Mouse (Mus musculus) liver, embryonic 12.5 days (tissue): ENCODE measurements around the gene Nxpe3. TPM values are rescaled to one million over a fixed set of nuclear protein-coding genes. Genes with fewer than 3 reads are reported as not detected.

Experiments
- ATAC-seq: fragments of 200-750 bp; cut with Nextera tagmentation; 2 replicates; pipeline ENCODE4 v1.8.0; 2017; ENCODE audit warnings: moderate number of reproducible peaks, mild to moderate bottlenecking, moderate library complexity
- H3K27ac ChIP-seq: fragments of 300-500 bp; sonication (generic); 2 replicates; pipeline ENCODE4 v1.5.1; 2016; ENCODE audit warnings: mild to moderate bottlenecking
- H3K27me3 ChIP-seq: fragments of 300-500 bp; sonication (generic); replicated peaks from 2 replicates; pipeline ENCODE4 v1.6.1; 2016; ENCODE audit warnings: mild to moderate bottlenecking, moderate library complexity
- H3K36me3 ChIP-seq: fragments of 300-500 bp; sonication (generic); 2 replicates; pipeline ENCODE4 v1.6.1; 2016; ENCODE audit warnings: mild to moderate bottlenecking, moderate library complexity
- H3K4me1 ChIP-seq: fragments of 300-500 bp; sonication (generic); 2 replicates; pipeline ENCODE4 v1.6.1; 2016
- H3K4me2 ChIP-seq: fragments of 300-500 bp; sonication (generic); 2 replicates; pipeline ENCODE4 v1.6.1; 2016; ENCODE audit warnings: mild to moderate bottlenecking, moderate library complexity
- H3K4me3 ChIP-seq: fragments of 300-500 bp; sonication (generic); 2 replicates; pipeline ENCODE4 v1.5.1; 2016; ENCODE audit warnings: mild to moderate bottlenecking, moderate library complexity
- H3K9ac ChIP-seq: fragments of 300-500 bp; sonication (generic); 2 replicates; pipeline ENCODE4 v1.6.1; 2016; ENCODE audit warnings: mild to moderate bottlenecking, moderate library complexity
- H3K9me3 ChIP-seq: fragments of 300-500 bp; sonication (generic); replicated peaks from 2 replicates; pipeline ENCODE4 v1.6.1; 2016; ENCODE audit warnings: mild to moderate bottlenecking, moderate library complexity
- WGBS: fragments of 180-500 bp; shearing (Covaris S2); methylation state at CpG from one replicate; pipeline ENCODE4 v1.1.7; 2016; ENCODE audit not compliant: insufficient replicate concordance; 5-methylcytosine and 5-hydroxymethylcytosine counted together
- polyA plus RNA-seq: library from polyadenylated mRNA; unstranded; fragments of >200 nt; fragmentation: Nextera tagmentation; extraction: Ambion mirVana; gene quantifications from 2 replicates; pipeline ENCODE4 v1.2.1, GENCODE M21; 2016

The Nxpe3 gene
- 0.57 and 0.71 TPM in 2 replicates for polyA plus RNA-seq

DNA sequence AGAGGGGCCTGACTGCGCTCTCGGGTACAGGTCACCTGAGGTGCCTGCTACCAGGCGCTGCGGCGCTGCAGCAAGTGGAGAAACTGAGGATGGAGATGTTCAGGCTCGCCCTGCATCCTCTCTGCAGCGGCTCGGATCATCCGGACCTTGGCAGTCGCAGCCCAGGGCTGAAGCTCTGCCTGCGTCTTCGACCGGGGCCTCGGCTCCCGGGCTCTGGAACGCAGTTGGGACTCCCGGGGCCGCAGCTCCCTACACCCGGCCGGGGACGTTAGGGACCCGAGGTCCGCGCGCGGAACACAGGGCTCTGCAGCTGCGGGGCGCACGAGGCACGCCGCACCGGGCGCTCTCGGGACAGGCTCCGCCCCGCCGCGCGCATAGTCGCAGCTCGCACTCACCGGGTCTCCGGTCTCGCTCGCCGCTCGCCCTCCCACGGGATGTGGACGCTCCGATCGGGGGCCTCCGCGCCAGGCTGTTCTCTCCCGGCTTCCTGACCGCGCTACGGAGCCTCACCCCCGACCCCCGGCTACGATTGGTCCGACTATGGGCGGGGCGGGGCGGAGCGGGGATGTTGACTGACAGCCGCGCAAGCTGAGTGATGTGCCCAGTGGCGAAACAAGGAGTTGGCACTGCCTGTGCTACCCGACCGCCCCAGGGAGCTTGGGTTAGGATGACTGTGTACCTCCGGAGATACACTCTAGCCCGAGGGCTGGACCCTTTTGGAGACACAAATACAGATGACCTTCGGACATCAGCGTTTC, at the start of gene Nxpe3:
Gene Nxpe3 (minus strand): TSS at position 393 of the 758 bp plus-strand sequence.
- Histone ChIP-seq H3K9me3 (no peaks in the 10 kb centered on the region), H3K27ac (peak within 1 kb of the TSS; percentile 86), H3K4me3 (peak within 1 kb of the TSS; percentile 83), H3K27me3 (no peaks in the 10 kb centered on the region), H3K36me3 (peaks cover 6% of the 10 kb centered on the region), H3K9ac (peak within 1 kb of the TSS; percentile 78), H3K4me1 (peaks cover 61% of the 10 kb centered on the region), H3K4me2 (peak within 1 kb of the TSS; percentile 97)
- WGBS, result under 1% methylated on average over 74 of the region's 74 CpGs
- peak; percentile 90 for ATAC-seq

DNA sequence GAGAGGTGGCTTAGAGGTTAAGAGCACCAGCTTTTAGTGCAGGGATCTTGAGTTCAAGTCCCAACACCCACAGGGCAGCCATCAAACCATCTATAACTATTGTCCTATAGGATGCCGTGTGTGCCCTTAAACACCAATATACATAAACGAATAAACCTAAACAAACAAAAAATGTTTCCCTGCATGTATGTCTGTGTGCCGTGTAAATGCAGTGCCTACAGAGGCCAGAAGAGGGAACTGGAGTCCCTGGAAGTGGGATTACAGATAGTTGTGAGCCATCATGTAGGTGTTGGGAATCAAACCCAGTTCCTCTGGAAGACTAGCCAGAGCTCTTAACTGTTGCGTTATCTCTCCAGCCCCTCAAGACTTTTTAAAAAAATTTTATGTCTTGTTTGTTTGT, 45.7 kb upstream of the Nxpe3 start:
- Histone ChIP-seq H3K36me3 (no peaks in the 10 kb centered on the region), H3K27ac (no peak overlapping the region), H3K9ac (no peak overlapping the region), H3K4me2 (no peak overlapping the region), H3K27me3 (no peaks in the 10 kb centered on the region), H3K9me3 (no peaks in the 10 kb centered on the region), H3K4me1 (no peaks in the 10 kb centered on the region), H3K4me3 (no peak overlapping the region)
- no peak for ATAC-seq
- 72% methylated on average over 4 of the region's 4 CpGs for WGBS

DNA sequence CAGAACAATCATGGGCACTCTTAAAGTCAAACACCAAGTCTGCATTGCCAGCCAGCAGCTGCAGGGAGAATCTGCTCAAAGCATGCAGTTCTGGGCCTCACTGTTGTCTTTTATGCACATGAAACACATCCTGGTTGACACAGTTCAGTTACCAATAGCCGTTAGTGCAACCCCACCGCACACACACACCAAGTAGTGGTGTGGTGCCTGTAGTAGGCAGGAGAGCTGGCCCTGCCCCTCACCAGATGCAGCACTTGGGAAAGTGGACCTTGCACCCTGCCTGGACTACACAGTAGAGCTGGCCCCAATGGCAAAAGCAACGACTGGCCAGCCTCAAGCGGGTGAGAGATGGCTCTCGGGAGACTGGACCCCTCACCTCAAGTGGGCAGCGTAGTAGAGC, 44.6 kb upstream of the Nxpe3 start:
- Histone ChIP-seq H3K4me3 (no peak overlapping the region), H3K4me2 (no peak overlapping the region), H3K9me3 (no peaks in the 10 kb centered on the region), H3K9ac (no peak overlapping the region), H3K36me3 (no peaks in the 10 kb centered on the region), H3K4me1 (no peaks in the 10 kb centered on the region), H3K27ac (no peak overlapping the region), H3K27me3 (no peaks in the 10 kb centered on the region)
- WGBS, result 76% methylated on average over 6 of the region's 6 CpGs
- ATAC-seq, result no peak

DNA sequence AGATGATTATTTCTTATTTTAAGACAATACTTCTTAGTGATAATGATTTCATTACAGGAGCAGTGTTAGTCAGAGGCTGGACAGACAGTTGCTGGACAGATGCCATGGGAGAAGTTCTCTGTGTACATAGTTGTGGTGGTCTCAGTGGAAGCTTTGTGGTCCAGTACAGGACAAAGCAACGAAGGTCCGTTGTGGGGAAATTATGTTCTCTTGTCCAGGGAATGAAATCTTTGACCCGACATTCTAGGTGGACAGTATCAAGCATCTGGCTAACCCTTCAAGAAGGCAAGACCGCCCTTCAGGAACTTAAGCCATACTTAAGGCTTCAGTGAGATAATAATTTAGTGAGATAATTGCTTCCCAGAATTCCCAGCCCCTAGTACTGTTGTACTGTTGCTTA, 43.7 kb upstream of the Nxpe3 start:
- Histone ChIP-seq H3K36me3 (no peaks in the 10 kb centered on the region), H3K9ac (no peak overlapping the region)

DNA sequence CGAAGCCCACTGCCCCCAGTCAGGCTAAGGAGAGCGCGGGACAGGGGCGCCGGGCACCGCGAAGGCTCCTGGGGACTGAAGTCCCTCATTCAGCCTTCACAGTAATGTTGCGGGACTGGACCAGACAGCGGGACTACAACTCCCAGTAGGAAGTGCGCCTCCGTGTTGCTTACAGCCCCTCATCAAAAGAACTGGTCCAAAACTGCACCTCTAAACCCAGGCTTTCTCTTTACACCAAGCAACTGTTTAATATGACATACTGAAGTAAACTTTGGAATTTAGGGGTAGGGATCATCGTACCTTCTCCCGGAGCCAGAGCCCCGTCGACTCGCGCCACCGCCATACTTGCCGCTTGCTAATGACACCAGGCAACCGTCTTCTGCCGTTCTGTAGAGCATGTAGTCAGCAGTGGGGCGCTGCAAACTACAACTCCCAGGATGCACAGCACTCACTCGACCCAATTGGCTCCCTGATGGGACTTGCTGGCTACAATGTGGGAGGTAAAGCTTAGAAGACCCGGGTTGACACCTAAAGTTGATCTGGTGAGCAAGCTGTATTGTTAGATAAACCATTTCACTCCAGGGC, 39.5 kb upstream of the Nxpe3 start, which contains the start of gene Cep97:
Gene Cep97 (minus strand): TSS at position 403 of the 585 bp plus-strand sequence.
- Histone ChIP-seq H3K9ac (peak within 1 kb of the TSS; percentile 80), H3K9me3 (no peaks in the 10 kb centered on the region), H3K4me2 (peak within 1 kb of the TSS; percentile 85), H3K27ac (peak within 1 kb of the TSS; percentile 80), H3K36me3 (0 out of 2 replicates have a peak, but pooled peaks cover 2% of the 10 kb centered on the region), H3K4me1 (peaks cover 16% of the 10 kb centered on the region), H3K4me3 (peak within 1 kb of the TSS; percentile 79), H3K27me3 (no peaks in the 10 kb centered on the region)
- peak; percentile 99 for ATAC-seq
- under 1% methylated on average over 24 of the region's 24 CpGs for WGBS

More for the DNA sequence above, 43.7 kb upstream of the Nxpe3 start:
- H3K9me3 ChIP-seq, result no peaks in the 10 kb centered on the region
- no peak overlapping the region for H3K27ac ChIP-seq
- WGBS, result 67% methylated on average over 4 of the region's 4 CpGs
- H3K4me2 ChIP-seq, result no peak overlapping the region
- H3K4me3 ChIP-seq, result no peak overlapping the region
- no peak for ATAC-seq
- H3K27me3 ChIP-seq, result no peaks in the 10 kb centered on the region
- H3K4me1 ChIP-seq, result no peaks in the 10 kb centered on the region

DNA sequence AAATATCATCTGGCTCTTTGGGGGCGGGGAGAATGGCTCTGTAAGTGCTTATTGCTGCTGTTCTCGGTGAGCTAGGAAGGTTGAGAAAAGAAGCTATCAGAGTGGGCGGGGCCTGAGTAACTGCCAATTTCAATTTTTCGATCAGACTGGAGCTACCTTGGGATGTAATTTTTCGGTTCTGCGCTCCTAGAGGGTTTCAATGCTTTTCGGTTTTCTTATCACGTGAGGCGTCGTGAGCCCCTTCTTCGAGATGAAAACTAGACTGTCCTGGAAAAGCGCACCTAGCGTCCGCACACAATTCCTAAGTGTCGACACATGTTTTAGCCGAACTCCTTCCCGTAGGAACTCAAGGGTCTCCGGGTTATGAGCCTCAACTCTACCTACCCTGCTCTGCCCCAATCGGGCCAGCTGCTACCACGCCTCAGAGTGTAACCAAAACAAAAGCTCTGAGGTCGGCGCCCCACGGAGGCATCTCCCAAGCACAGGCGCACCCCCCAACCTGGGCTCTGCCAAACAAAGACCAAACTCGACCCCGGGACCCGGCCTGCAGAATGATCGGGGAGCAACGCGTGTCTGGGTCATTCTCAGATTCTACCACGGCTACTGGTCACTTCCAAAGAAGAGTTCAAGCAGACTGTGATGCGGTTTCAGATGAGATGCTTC, 38.7 kb upstream of the Nxpe3 start:
- Histone ChIP-seq H3K9ac (peak overlapping the region; percentile 80), H3K4me1 (peaks cover 16% of the 10 kb centered on the region), H3K4me2 (peak overlapping the region; percentile 85), H3K9me3 (no peaks in the 10 kb centered on the region), H3K27ac (peak overlapping the region; percentile 80), H3K4me3 (peak overlapping the region; percentile 79), H3K27me3 (no peaks in the 10 kb centered on the region), H3K36me3 (0 out of 2 replicates have a peak, but pooled peaks cover 8% of the 10 kb centered on the region)
- peak; percentile 35 for ATAC-seq
- WGBS, result under 1% methylated on average over 32 of the region's 32 CpGs

DNA sequence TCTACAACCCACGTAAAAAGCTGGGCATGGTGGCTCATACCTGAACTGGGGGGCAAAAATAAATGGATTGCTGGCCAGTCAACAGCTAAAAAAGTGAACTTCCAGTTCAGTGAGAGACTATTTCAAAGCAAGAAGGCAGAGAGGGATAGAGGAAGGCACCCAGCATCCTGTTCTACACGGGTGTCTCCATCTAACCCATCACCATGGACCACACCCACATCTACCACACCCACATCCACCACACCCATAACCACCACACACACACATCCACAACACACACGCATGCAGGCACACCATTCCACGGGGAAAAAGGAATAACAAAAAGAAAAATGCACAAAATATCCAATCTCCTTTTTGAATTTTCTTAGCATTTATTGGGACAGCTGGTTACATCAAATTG, 28.9 kb upstream of the Nxpe3 start:
- Histone ChIP-seq H3K27me3 (no peaks in the 10 kb centered on the region), H3K4me1 (peaks cover 10% of the 10 kb centered on the region), H3K9me3 (no peaks in the 10 kb centered on the region), H3K36me3 (peaks cover 49% of the 10 kb centered on the region), H3K27ac (no peak overlapping the region), H3K9ac (no peak overlapping the region), H3K4me3 (no peak overlapping the region), H3K4me2 (no peak overlapping the region)
- 62% methylated on average over 4 of the region's 4 CpGs for WGBS
- ATAC-seq, result peak; percentile 83

DNA sequence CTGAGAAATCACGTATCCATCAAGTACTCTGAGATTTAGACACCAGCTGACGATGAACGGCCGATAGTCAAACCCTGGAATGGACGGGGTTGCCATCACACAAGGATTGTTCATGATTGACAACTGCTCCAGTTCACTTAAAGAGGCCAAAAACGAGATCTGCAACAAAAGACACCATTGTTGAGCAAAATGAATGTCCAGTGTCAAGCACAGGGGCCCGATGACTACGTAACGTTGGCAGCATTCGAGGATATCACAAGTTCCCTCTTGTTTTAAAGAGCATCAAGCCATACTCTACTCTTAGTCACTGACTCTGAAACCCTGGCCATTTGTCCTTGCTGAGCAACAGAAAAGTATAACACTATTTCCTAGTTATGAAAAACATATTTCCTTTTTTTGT, 27.0 kb upstream of the Nxpe3 start:
- WGBS, result 85% methylated on average over 10 of the region's 10 CpGs
- H3K4me1 ChIP-seq, result peaks cover 10% of the 10 kb centered on the region

DNA sequence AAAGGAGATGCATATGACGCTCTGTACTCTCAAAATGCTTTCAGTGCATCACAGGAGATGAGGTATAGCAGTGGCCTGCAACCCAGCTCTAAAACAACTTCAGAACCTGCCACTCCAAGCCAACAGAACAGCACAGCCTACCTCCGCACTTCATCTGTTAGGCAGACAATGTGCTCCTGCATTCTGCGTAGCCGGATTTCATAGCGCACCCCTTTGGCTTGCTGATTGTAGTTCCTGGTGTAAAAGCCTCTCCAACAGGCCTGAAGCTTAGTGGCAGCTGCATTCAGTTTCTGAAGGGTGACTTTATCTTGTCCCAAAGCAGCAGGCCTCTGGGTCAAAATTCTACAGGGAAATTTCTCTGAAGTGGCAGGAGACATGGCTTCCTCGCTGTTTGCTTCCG, 19.6 kb upstream of the Nxpe3 start:
- Histone ChIP-seq H3K9me3 (no peaks in the 10 kb centered on the region), H3K4me2 (no peak overlapping the region), H3K27me3 (no peaks in the 10 kb centered on the region), H3K36me3 (peaks cover 47% of the 10 kb centered on the region), H3K9ac (no peak overlapping the region), H3K4me1 (no peaks in the 10 kb centered on the region), H3K27ac (no peak overlapping the region), H3K4me3 (no peak overlapping the region)
- WGBS, result 91% methylated on average over 7 of the region's 7 CpGs
- ATAC-seq, result no peak

More for the DNA sequence above, 27.0 kb upstream of the Nxpe3 start:
- Histone ChIP-seq H3K27ac (no peak overlapping the region), H3K36me3 (peaks cover 51% of the 10 kb centered on the region), H3K9ac (no peak overlapping the region), H3K4me2 (no peak overlapping the region), H3K27me3 (no peaks in the 10 kb centered on the region), H3K4me3 (no peak overlapping the region), H3K9me3 (no peaks in the 10 kb centered on the region)
- no peak for ATAC-seq

DNA sequence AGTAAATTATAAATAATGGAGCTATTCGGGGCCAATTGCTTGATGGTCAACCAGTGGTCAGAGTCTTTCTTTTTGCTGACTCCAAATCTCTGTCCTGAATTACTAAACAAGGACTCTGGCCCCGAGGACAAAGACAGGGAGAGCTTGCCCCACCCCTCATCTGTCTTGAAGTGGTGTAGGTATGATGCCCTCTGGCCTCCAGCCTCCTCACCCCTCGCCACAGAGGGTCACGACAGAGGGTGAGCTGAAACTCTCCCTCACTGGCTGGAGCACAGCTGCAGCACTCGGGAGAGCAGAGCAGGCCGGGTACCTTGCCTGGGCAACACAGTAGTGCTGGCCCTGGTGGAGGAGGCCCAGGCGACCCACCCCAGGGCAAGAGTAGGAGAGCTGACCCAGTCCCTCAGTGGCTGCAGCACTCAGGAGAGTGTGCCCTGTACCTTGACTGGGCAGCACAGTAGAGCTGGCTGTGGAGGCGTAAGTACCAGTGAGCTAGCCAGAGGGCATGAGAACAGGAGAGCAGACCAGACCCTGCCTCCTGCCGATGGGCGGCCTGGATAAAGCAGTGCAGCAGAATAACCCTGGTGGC, 15.2 kb upstream of the Nxpe3 start:
- 86% methylated on average over 10 of the region's 10 CpGs for WGBS
- Histone ChIP-seq H3K27ac (no peak overlapping the region), H3K4me1 (no peaks in the 10 kb centered on the region), H3K4me3 (no peak overlapping the region), H3K27me3 (no peaks in the 10 kb centered on the region), H3K9ac (no peak overlapping the region), H3K9me3 (no peaks in the 10 kb centered on the region), H3K4me2 (no peak overlapping the region), H3K36me3 (peaks cover 43% of the 10 kb centered on the region)
- 0 out of 2 replicates have a peak, but pooled peaks have one; percentile 35 for ATAC-seq

DNA sequence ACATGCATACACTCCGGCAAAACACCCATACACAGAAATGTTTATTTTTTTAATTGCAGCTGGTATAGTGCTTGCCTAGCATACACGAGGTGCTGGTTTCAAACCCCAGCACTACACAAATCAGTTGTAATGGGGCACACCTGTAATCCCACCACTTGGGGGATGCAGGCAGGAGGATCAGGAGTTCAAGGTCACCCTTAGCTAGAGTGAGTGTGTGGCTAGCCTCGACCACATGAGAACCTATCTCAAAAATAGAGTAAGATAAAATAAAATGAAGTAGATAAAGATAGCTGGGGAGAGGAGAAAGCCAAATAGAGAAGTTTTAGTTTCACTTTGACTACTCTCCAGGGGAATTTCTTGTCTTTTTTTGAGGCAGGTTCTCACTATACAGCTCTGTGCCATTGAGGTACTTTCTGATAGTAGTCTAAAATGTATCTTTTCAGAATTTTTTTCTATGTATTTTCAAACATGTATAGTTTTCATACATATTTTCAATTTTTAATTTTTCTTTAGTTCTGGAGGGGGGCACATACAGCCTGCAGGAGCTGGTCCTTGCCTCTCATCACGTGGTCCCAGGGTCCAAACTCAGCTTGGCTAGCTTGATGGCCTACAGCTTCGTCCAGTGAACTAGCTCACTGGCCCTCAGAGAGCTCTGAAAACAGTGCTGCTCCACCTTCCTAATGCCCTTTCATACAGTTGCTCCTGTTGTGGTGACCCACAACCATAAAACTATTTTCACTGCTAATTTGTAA, 12.0 kb upstream of the Nxpe3 start:
- Histone ChIP-seq H3K27me3 (no peaks in the 10 kb centered on the region), H3K4me3 (no peak overlapping the region), H3K4me1 (no peaks in the 10 kb centered on the region), H3K4me2 (no peak overlapping the region), H3K9me3 (no peaks in the 10 kb centered on the region), H3K36me3 (peaks cover 44% of the 10 kb centered on the region), H3K27ac (no peak overlapping the region), H3K9ac (no peak overlapping the region)
- no peak for ATAC-seq
- WGBS, result 72% methylated on average over 5 of the region's 5 CpGs
